Mouse (Mus musculus): ENCODE measurements around the gene Cgnl1. TPM values are rescaled to one million over a fixed set of nuclear protein-coding genes. Genes with fewer than 3 reads are reported as not detected.

Gene Cgnl1
- polyA plus RNA-seq, 1 experiment from 2014 or later = 2.2 TPM

DNA sequence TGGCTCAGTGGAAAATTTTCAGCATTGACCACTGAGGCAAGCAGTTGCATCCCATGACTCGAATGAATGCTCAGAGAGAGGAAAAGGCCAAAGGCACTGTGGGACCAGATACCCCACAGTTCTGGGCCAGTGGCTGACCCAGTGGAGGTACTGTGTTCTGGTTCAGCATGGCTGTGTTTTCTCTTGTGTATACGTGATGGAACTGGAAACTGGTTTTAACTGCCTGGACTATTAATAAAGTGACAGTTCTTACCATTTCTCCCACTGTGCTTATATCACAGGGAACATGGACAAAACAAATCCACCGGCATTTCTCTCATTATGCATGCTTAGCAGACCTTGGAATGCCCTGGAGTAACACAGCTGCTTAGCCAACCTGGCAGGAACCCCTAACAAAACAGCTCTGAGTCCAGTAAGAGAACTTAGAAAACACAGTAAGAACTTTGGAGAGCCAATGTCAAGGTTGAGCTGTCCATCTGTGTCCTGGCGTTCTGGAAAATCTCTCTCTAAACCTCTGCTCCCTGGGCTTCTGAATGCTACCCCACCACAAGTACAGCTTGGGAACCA lies 131.0 kb downstream of the Cgnl1 start:
- H3K27me3 ChIP-seq (ENCODE audit: insufficient read depth, low read length) = no peaks in the 10 kb centered on the region
- DNase-seq (no peak), ATAC-seq (no peak)
- 77% methylated on average over 4 of the region's 4 CpGs for WGBS (ENCODE audit: insufficient replicate concordance)
- no peaks in the 10 kb centered on the region for H3K36me3 ChIP-seq (replicated peaks; ENCODE audit: insufficient read depth, low read length)
- no peak overlapping the region for H3K9ac ChIP-seq (replicated peaks)
- H3K27ac ChIP-seq (ENCODE audit: low read depth) = no peak overlapping the region
- no peak overlapping the region for H3K4me2 ChIP-seq (ENCODE audit: low read depth, low read length)
- H3K4me3 ChIP-seq (ENCODE audit: low read depth, low read length) = no peak overlapping the region
- no peak for TF ChIP-seq CTCF (IDR thresholded peaks at IDR 0.05; ENCODE audit: low read depth)
- no peak for TF ChIP-seq EP300 (IDR thresholded peaks at IDR 0.05; ENCODE audit: low read depth)
- H3K9me3 ChIP-seq (ENCODE audit: low read length) = no peaks in the 10 kb centered on the region
- H3K4me1 ChIP-seq (ENCODE audit: insufficient read depth) = no peaks in the 10 kb centered on the region

DNA sequence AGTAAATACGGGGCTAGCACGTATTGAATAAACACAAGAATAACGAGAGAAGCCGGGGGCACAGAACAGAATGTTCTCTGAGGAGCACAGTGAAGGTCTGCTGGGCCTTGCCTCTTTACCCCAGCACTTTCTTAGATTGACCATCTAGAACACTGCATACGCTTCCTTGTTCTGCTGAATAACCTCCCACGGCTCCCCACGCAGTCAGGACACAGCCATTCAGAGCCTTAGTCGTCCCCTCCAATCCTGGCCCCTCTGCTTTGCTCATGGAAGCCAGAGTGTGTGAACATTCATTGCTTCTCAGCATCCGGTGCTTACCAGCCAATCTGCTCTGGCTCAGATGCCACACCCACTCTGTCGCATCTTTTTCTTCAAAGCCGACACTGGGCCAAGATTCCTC lies 133.2 kb downstream of the Cgnl1 start:
- Histone ChIP-seq H3K27me3 (ENCODE audit: insufficient read depth, low read length) (no peaks in the 10 kb centered on the region), H3K9ac (replicated peaks) (no peak overlapping the region), H3K9me3 (ENCODE audit: low read length) (no peaks in the 10 kb centered on the region), H3K4me2 (ENCODE audit: low read depth, low read length) (no peak overlapping the region), H3K36me3 (replicated peaks; ENCODE audit: insufficient read depth, low read length) (no peaks in the 10 kb centered on the region), H3K27ac (ENCODE audit: low read depth) (no peak overlapping the region), H3K4me1 (ENCODE audit: insufficient read depth) (no peaks in the 10 kb centered on the region), H3K4me3 (ENCODE audit: low read depth, low read length) (no peak overlapping the region)
- ATAC-seq = no peak
- 84% methylated on average over 11 of the region's 11 CpGs for WGBS (ENCODE audit: insufficient replicate concordance)
- TF ChIP-seq EP300 (IDR thresholded peaks at IDR 0.05; ENCODE audit: low read depth) (no peak), CTCF (IDR thresholded peaks at IDR 0.05; ENCODE audit: low read depth) (no peak)
- DNase-seq = no peak

DNA sequence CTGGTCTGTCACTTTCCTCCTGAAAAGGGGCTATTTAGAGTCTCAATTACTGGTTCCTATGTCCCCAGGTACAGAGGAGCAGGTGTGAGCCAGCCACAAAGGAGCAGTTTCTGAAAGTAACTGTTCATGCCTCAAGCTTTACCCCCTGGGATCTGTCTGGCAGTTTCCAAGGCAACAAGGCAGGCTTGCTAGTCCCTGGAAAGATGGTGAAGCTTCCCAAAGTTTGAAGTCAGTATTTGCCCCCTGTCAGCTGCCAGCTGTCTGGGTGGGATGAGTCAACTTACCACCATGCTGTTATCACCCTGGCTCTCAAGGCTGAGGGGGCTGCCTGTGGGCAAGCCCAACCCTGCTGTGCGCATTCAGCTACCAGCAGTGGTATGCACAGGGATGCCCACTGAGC lies 134.5 kb downstream of the Cgnl1 start:
- Histone ChIP-seq H3K9me3 (ENCODE audit: low read length) (no peaks in the 10 kb centered on the region), H3K36me3 (replicated peaks; ENCODE audit: insufficient read depth, low read length) (no peaks in the 10 kb centered on the region), H3K4me2 (ENCODE audit: low read depth, low read length) (no peak overlapping the region), H3K4me1 (ENCODE audit: insufficient read depth) (no peaks in the 10 kb centered on the region), H3K27me3 (ENCODE audit: insufficient read depth, low read length) (no peaks in the 10 kb centered on the region), H3K4me3 (ENCODE audit: low read depth, low read length) (no peak overlapping the region), H3K9ac (replicated peaks) (no peak overlapping the region), H3K27ac (ENCODE audit: low read depth) (no peak overlapping the region)
- TF ChIP-seq EP300 (IDR thresholded peaks at IDR 0.05; ENCODE audit: low read depth) = no peak
- DNase-seq (no peak), ATAC-seq (no peak)
- WGBS (ENCODE audit: insufficient replicate concordance) = 84% methylated on average over 1 of the region's 1 CpGs

DNA sequence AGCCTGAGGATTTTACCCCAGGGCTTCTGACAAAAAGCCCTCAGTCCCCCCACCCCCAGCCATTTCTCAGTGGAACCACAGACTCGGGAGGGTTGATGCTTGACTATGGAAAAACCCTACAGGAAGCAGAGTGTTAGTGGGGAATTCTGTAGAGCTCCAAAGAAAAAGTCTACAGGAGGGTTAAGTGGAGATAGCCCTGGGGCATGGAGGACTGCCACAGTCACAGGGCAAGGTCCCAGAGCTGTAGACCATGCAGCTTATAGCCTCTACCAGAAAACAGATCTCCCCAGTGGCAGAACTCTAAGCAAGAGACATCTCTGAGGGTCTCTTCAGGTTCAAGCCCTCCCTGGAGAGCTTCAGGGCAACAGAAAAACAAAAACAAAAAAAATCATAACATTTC lies 135.8 kb downstream of the Cgnl1 start:
- no peak for TF ChIP-seq EP300 (IDR thresholded peaks at IDR 0.05; ENCODE audit: low read depth)
- TF ChIP-seq CTCF (IDR thresholded peaks at IDR 0.05; ENCODE audit: low read depth) = no peak
- Histone ChIP-seq H3K4me1 (ENCODE audit: insufficient read depth) (no peaks in the 10 kb centered on the region), H3K36me3 (replicated peaks; ENCODE audit: insufficient read depth, low read length) (0 out of 2 replicates have a peak, but pooled peaks cover 2% of the 10 kb centered on the region), H3K9me3 (ENCODE audit: low read length) (no peaks in the 10 kb centered on the region), H3K27ac (ENCODE audit: low read depth) (no peak overlapping the region), H3K9ac (replicated peaks) (no peak overlapping the region), H3K4me2 (ENCODE audit: low read depth, low read length) (no peak overlapping the region), H3K27me3 (ENCODE audit: insufficient read depth, low read length) (no peaks in the 10 kb centered on the region), H3K4me3 (ENCODE audit: low read depth, low read length) (no peak overlapping the region)
- WGBS (ENCODE audit: insufficient replicate concordance) = 56% methylated on average over 1 of the region's 1 CpGs
- ATAC-seq (no peak), DNase-seq (no peak)

DNA sequence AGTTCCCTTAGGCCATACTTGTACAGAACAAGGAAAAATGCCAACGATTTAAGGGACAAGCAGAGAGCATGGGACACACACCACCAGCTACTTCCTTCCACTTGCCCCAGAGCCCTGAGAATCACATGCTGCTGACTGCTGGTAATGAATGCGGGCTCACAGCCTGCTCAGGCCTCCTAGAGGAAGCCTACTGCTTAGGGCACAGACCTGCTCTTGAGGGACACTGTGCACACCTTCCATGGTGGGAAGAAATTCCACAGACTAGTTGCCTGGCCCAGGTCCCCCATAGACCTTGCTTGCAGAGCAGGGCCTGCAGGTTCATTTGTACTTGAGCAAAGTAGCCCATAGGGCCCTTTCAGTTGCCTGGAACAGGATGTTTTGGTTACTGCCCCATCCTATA lies 136.5 kb downstream of the Cgnl1 start:
- WGBS (ENCODE audit: insufficient replicate concordance) = 60% methylated on average over 2 of the region's 2 CpGs
- no peak overlapping the region for H3K27ac ChIP-seq (ENCODE audit: low read depth)
- 0 out of 2 replicates have a peak, but pooled peaks cover 2% of the 10 kb centered on the region for H3K36me3 ChIP-seq (replicated peaks; ENCODE audit: insufficient read depth, low read length)
- no peak overlapping the region for H3K4me3 ChIP-seq (ENCODE audit: low read depth, low read length)
- no peaks in the 10 kb centered on the region for H3K27me3 ChIP-seq (ENCODE audit: insufficient read depth, low read length)
- no peak overlapping the region for H3K4me2 ChIP-seq (ENCODE audit: low read depth, low read length)
- H3K9ac ChIP-seq (replicated peaks) = no peak overlapping the region
- no peaks in the 10 kb centered on the region for H3K4me1 ChIP-seq (ENCODE audit: insufficient read depth)
- no peaks in the 10 kb centered on the region for H3K9me3 ChIP-seq (ENCODE audit: low read length)
- TF ChIP-seq EP300 (IDR thresholded peaks at IDR 0.05; ENCODE audit: low read depth) (no peak), CTCF (IDR thresholded peaks at IDR 0.05; ENCODE audit: low read depth) (no peak)
- DNase-seq = no peak
- ATAC-seq = no peak

DNA sequence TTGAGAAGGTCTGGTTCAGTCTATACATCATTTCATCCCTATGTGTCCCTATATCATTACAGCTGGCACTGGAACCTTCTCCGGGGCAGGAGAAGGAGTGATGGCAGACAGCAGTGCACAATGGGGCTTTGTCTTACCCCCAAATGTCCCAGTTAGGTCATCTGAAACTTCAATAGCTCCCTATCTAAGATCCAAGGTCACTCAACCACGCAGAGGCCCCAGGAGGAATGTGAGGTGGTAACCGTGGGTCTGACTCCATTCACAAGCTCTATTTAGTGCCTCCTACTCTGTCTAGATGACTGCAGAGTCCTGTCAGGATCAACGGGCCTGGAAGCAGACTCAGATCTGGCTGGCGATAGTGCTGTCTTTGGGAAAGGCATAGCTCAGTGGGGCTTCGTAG lies 142.5 kb downstream of the Cgnl1 start:
- TF ChIP-seq CTCF (IDR thresholded peaks at IDR 0.05; ENCODE audit: low read depth) = no peak
- no peak for TF ChIP-seq EP300 (IDR thresholded peaks at IDR 0.05; ENCODE audit: low read depth)
- ATAC-seq (no peak), DNase-seq (no peak)
- peaks cover 2% of the 10 kb centered on the region; the same call in 1 of the 2 replicates for H3K36me3 ChIP-seq (replicated peaks; ENCODE audit: insufficient read depth, low read length)
- WGBS (ENCODE audit: insufficient replicate concordance) = 70% methylated on average over 6 of the region's 6 CpGs
- H3K9me3 ChIP-seq (ENCODE audit: low read length) = no peaks in the 10 kb centered on the region
- no peak overlapping the region for H3K4me2 ChIP-seq (ENCODE audit: low read depth, low read length)
- H3K27ac ChIP-seq (ENCODE audit: low read depth) = no peak overlapping the region
- no peak overlapping the region for H3K9ac ChIP-seq (replicated peaks)
- no peak overlapping the region for H3K4me3 ChIP-seq (ENCODE audit: low read depth, low read length)
- no peaks in the 10 kb centered on the region for H3K27me3 ChIP-seq (ENCODE audit: insufficient read depth, low read length)
- peaks cover 3% of the 10 kb centered on the region; the same call in 1 of the 2 replicates for H3K4me1 ChIP-seq (ENCODE audit: insufficient read depth)

DNA sequence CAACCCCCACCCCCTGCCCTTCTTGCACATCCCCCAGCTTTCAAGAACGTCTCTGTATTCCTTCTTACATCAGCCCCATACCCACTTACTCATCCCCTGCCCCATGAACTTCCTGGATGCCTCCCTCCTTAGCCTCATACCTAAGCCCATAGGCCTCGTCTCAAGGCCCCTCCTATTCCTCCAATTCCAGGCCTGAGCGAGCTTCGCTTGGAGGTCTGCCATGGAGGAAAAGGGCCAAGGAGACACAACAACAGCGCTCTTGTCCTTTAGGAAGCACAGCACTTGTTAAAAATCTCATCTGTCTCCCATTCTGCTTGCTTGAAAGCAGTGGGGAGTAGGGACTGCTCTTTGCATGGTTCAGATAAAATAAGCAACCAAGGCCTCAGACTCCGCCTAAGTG lies 143.1 kb downstream of the Cgnl1 start:
- no peak overlapping the region for H3K9ac ChIP-seq (replicated peaks)
- H3K27ac ChIP-seq (ENCODE audit: low read depth) = no peak overlapping the region
- H3K36me3 ChIP-seq (replicated peaks; ENCODE audit: insufficient read depth, low read length) = peaks cover 2% of the 10 kb centered on the region; the same call in 1 of the 2 replicates
- DNase-seq (no peak), ATAC-seq (no peak)
- no peak overlapping the region for H3K4me3 ChIP-seq (ENCODE audit: low read depth, low read length)
- 78% methylated on average over 6 of the region's 6 CpGs for WGBS (ENCODE audit: insufficient replicate concordance)
- no peak overlapping the region for H3K4me2 ChIP-seq (ENCODE audit: low read depth, low read length)
- TF ChIP-seq EP300 (IDR thresholded peaks at IDR 0.05; ENCODE audit: low read depth) = no peak
- TF ChIP-seq CTCF (IDR thresholded peaks at IDR 0.05; ENCODE audit: low read depth) = no peak
- H3K4me1 ChIP-seq (ENCODE audit: insufficient read depth) = peaks cover 3% of the 10 kb centered on the region; the same call in 1 of the 2 replicates
- H3K9me3 ChIP-seq (ENCODE audit: low read length) = no peaks in the 10 kb centered on the region
- H3K27me3 ChIP-seq (ENCODE audit: insufficient read depth, low read length) = no peaks in the 10 kb centered on the region

All from liver, postnatal 0 days (tissue).